20 mouse cellular contexts compared by ENCODE assay signal in genomic region chrX:58244544-58244943, GRCm38 (mm10).
A peak's percentile ranks its signal among the peaks of the same experiment; 100 is the strongest.
DNase-seq lines count a peak whose midpoint lies in the region; ATAC-seq and TF ChIP-seq lines count a peak whose summit lies in the region.
"Had no signal": no experiment of that assay in that cellular context is flagged by ENCODE, and none has a peak within 500 bp of the region (broad histone marks: within the 10 kb centered on the region; RNA-seq: fewer than 3 reads in every experiment).

No protein-coding gene starts in this region.

- no peaks in the 10 kb centered on the region for H3K9me3 ChIP-seq in hindbrain, postnatal 0 days (ENCODE audit: low read length)
- no peaks in the 10 kb centered on the region for H3K9me3 ChIP-seq in hindbrain, embryonic 16.5 days (ENCODE audit: control insufficient read depth, low read length)
- no peaks in the 10 kb centered on the region for H3K9me3 ChIP-seq in midbrain, embryonic 11.5 days (ENCODE audit: control insufficient read depth, low read length)
- no peaks in the 10 kb centered on the region for H3K9me3 ChIP-seq in midbrain, embryonic 13.5 days
- H3K9me3 ChIP-seq: G1E; heart, embryonic 13.5 days had no signal

- no peak overlapping the region for H3K27ac ChIP-seq in hindbrain, postnatal 0 days
- H3K27ac ChIP-seq in hindbrain, embryonic 16.5 days (ENCODE audit: low read depth, low read length): no peak overlapping the region
- H3K27ac ChIP-seq in midbrain, embryonic 11.5 days (ENCODE audit: low read depth, low read length): no peak overlapping the region
- no peak overlapping the region for H3K27ac ChIP-seq in midbrain, embryonic 13.5 days
- H3K27ac ChIP-seq: gastrocnemius, adult 2 months; heart, embryonic 13.5 days had no signal

- no peak overlapping the region for H3K9ac ChIP-seq in hindbrain, postnatal 0 days (replicated peaks; ENCODE audit: low read length)
- H3K9ac ChIP-seq in hindbrain, embryonic 16.5 days (ENCODE audit: low read depth, low read length): no peak overlapping the region
- H3K9ac ChIP-seq in midbrain, embryonic 11.5 days (ENCODE audit: low read length): no peak overlapping the region
- no peak overlapping the region for H3K9ac ChIP-seq in midbrain, embryonic 13.5 days (replicated peaks)
- H3K9ac ChIP-seq: heart, embryonic 13.5 days had no signal

- peak; percentile 2 to 19 for DNase-seq in cerebellum, postnatal 10 days
- no peak for DNase-seq in cerebellum, adult 11-12 months
- DNase-seq in hindbrain, postnatal 0 days (ENCODE audit: low spot score): peak; percentile 32
- DNase-seq in midbrain, embryonic 11.5 days (ENCODE audit: low spot score, missing footprints): peak; percentile 60
- no peak for DNase-seq in testis, postnatal 14 days (ENCODE audit: low spot score)
- DNase-seq: adrenal gland, adult 8-10 months; adrenal gland, postnatal 36 days; B cell, adult 2 months; cerebellum, adult 11 months; cerebellum, adult 9-10 months; cerebellum, postnatal 36 days; gastrocnemius, adult 2 months; gastrocnemius, postnatal 25 days; heart, postnatal 36 days had no signal

- ATAC-seq in hindbrain, postnatal 0 days: no peak
- ATAC-seq in hindbrain, embryonic 16.5 days: no peak
- no peak for ATAC-seq in midbrain, embryonic 11.5 days (ENCODE audit: low FRiP score)
- ATAC-seq in midbrain, embryonic 13.5 days: no peak
- ATAC-seq: CD4-positive, CD25-positive, alpha-beta regulatory T cell, adult 4 months; forebrain, embryonic 16.5 days had no signal

- 76% methylated on average over 2 of the region's 2 CpGs for WGBS in hindbrain, postnatal 0 days
- WGBS in hindbrain, embryonic 16.5 days: 66% methylated on average over 2 of the region's 2 CpGs
- 83% methylated on average over 2 of the region's 2 CpGs for WGBS in midbrain, embryonic 11.5 days
- 75% methylated on average over 2 of the region's 2 CpGs for WGBS in midbrain, embryonic 13.5 days

- H3K4me3 ChIP-seq in hindbrain, postnatal 0 days (ENCODE audit: low read length): no peak overlapping the region
- H3K4me3 ChIP-seq in hindbrain, embryonic 16.5 days (ENCODE audit: low read length): no peak overlapping the region
- H3K4me3 ChIP-seq in midbrain, embryonic 11.5 days (ENCODE audit: low read depth, low read length): no peak overlapping the region
- H3K4me3 ChIP-seq in midbrain, embryonic 13.5 days (replicated peaks): no peak overlapping the region
- H3K4me3 ChIP-seq: gastrocnemius, adult 2 months; heart, embryonic 13.5 days had no signal

- no peaks in the 10 kb centered on the region for H3K4me1 ChIP-seq in hindbrain, postnatal 0 days (ENCODE audit: insufficient read depth, low read length)
- H3K4me1 ChIP-seq in hindbrain, embryonic 16.5 days (ENCODE audit: control insufficient read depth, insufficient read depth, low read depth, low read length): no peaks in the 10 kb centered on the region
- no peaks in the 10 kb centered on the region for H3K4me1 ChIP-seq in midbrain, embryonic 11.5 days (ENCODE audit: control insufficient read depth, insufficient read depth, low read length)
- no peaks in the 10 kb centered on the region for H3K4me1 ChIP-seq in midbrain, embryonic 13.5 days (replicated peaks)
- H3K4me1 ChIP-seq: heart, embryonic 13.5 days had no signal

- no peak for TF ChIP-seq CTCF in hindbrain, postnatal 0 days (IDR thresholded peaks at IDR 0.05; ENCODE audit: low read depth)

- H3K4me2 ChIP-seq in hindbrain, postnatal 0 days (ENCODE audit: low read depth, low read length): no peak overlapping the region
- H3K4me2 ChIP-seq in hindbrain, embryonic 16.5 days (ENCODE audit: low read length): no peak overlapping the region
- no peak overlapping the region for H3K4me2 ChIP-seq in midbrain, embryonic 11.5 days
- H3K4me2 ChIP-seq in midbrain, embryonic 13.5 days (replicated peaks): no peak overlapping the region
- H3K4me2 ChIP-seq: heart, embryonic 13.5 days had no signal

- H3K36me3 ChIP-seq in hindbrain, postnatal 0 days (ENCODE audit: insufficient read depth, low read length): no peaks in the 10 kb centered on the region
- no peaks in the 10 kb centered on the region for H3K36me3 ChIP-seq in hindbrain, embryonic 16.5 days (ENCODE audit: control insufficient read depth, insufficient read depth, low read length)
- H3K36me3 ChIP-seq in midbrain, embryonic 11.5 days (ENCODE audit: control insufficient read depth, insufficient read depth, low read length): no peaks in the 10 kb centered on the region
- no peaks in the 10 kb centered on the region for H3K36me3 ChIP-seq in midbrain, embryonic 13.5 days
- H3K36me3 ChIP-seq: G1E; heart, embryonic 13.5 days had no signal

- no peaks in the 10 kb centered on the region for H3K27me3 ChIP-seq in hindbrain, postnatal 0 days (ENCODE audit: insufficient read depth, low read length)
- no peaks in the 10 kb centered on the region for H3K27me3 ChIP-seq in hindbrain, embryonic 16.5 days (replicated peaks; ENCODE audit: control insufficient read depth, insufficient read depth, low read length)
- no peaks in the 10 kb centered on the region for H3K27me3 ChIP-seq in midbrain, embryonic 11.5 days (ENCODE audit: control insufficient read depth, insufficient read depth, low read length)
- no peaks in the 10 kb centered on the region for H3K27me3 ChIP-seq in midbrain, embryonic 13.5 days
- H3K27me3 ChIP-seq: heart, embryonic 13.5 days had no signal

Comparison
In these comparisons a context has a peak if more than half of its experiments do, and no peak if none do; other contexts are left out.
1. DNase-seq: peak in cerebellum, postnatal 10 days (2 of 2), hindbrain, postnatal 0 days (single experiment) and midbrain, embryonic 11.5 days (single experiment); none in cerebellum, adult 11-12 months (single experiment) and testis, postnatal 14 days (single experiment).